In the genomic region with DNA sequence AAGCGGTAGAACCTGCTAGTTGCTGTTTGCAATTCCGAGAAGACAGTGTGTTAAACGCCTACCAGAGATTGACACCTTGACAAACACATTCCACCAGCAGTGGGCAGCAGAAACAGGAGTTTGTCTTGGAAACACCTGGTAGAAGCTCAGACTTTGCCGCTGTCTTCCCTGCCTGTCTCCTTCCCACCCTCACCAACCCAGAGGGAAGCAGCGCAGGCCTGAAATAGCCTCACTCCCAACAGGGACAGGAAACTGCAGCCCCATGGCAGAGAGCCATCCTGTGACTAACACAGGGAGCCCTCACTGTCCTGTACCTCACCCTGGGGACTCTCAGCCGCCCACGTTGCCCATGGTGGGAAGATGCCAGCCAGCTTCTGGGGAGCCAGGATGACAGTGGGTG, we compare ENCODE assay signal across 10 mouse cellular contexts. TPM values are rescaled to one million over a fixed set of nuclear protein-coding genes. Genes with fewer than 3 reads are reported as not detected.
DNase-seq lines count a peak whose midpoint lies in the region; ATAC-seq and TF ChIP-seq lines count a peak whose summit lies in the region.
"Had no signal": no experiment of that assay in that cellular context is flagged by ENCODE, and none has a peak within 500 bp of the region (broad histone marks: within the 10 kb centered on the region; RNA-seq: fewer than 3 reads in every experiment).

No protein-coding gene starts in this region.

- no peaks in the 10 kb centered on the region for H3K4me1 ChIP-seq in forebrain, postnatal 0 days (ENCODE audit: insufficient read depth)
- H3K4me1 ChIP-seq in forebrain, embryonic 12.5 days = peaks cover 6% of the 10 kb centered on the region; the same call in 1 of the 2 replicates
- H3K4me1 ChIP-seq in liver, postnatal 0 days (ENCODE audit: insufficient read depth) = no peaks in the 10 kb centered on the region

- no peak overlapping the region for H3K4me2 ChIP-seq in forebrain, postnatal 0 days (ENCODE audit: low read depth)
- H3K4me2 ChIP-seq in forebrain, embryonic 12.5 days = no peak overlapping the region
- H3K4me2 ChIP-seq in liver, postnatal 0 days (ENCODE audit: low read depth, low read length) = no peak overlapping the region

- H3K9ac ChIP-seq in forebrain, postnatal 0 days = no peak overlapping the region
- H3K9ac ChIP-seq in forebrain, embryonic 12.5 days = no peak overlapping the region
- H3K9ac ChIP-seq in liver, postnatal 0 days (replicated peaks) = no peak overlapping the region

- peak; percentile 19 for DNase-seq in forebrain, postnatal 0 days
- peak; percentile 19 for DNase-seq in liver, postnatal 0 days
- DNase-seq in liver = no peak
- peak; percentile 75 for DNase-seq in cerebellum, adult 11-12 months
- DNase-seq in lung, postnatal 4 days = peak; percentile 20 to 36
- DNase-seq in natural killer cell, adult 2 months (ENCODE audit: low spot score in 2 of 2) = no peak

- no peak overlapping the region for H3K4me3 ChIP-seq in forebrain, postnatal 0 days (ENCODE audit: low read depth, low read length)
- no peak overlapping the region for H3K4me3 ChIP-seq in forebrain, embryonic 12.5 days (replicated peaks)
- no peak overlapping the region for H3K4me3 ChIP-seq in liver, postnatal 0 days (ENCODE audit: low read depth, low read length)

- no peak for TF ChIP-seq EP300 in liver, postnatal 0 days (IDR thresholded peaks at IDR 0.05; ENCODE audit: low read depth)

- no peak; the same call in 1 of the 2 replicates for ATAC-seq in forebrain, postnatal 0 days
- no peak for ATAC-seq in forebrain, embryonic 12.5 days (ENCODE audit: low FRiP score)
- ATAC-seq in liver, postnatal 0 days = no peak
- no peak for ATAC-seq in erythroid progenitor cell, adult 5-6 weeks (replicated peaks; ENCODE audit: low FRiP score, poor library complexity, severe bottlenecking)

- 54% methylated on average over 7 of the region's 7 CpGs for WGBS in forebrain, postnatal 0 days
- WGBS in forebrain, embryonic 12.5 days = 63% methylated on average over 7 of the region's 7 CpGs
- WGBS in liver, postnatal 0 days (ENCODE audit: insufficient replicate concordance) = 43% methylated on average over 7 of the region's 7 CpGs

- TF ChIP-seq CTCF in forebrain, postnatal 0 days (IDR thresholded peaks at IDR 0.05; ENCODE audit: low read depth) = peak; percentile 52
- TF ChIP-seq CTCF in liver, postnatal 0 days (IDR thresholded peaks at IDR 0.05; ENCODE audit: low read depth) = 0 out of 2 replicates have a peak, but pooled peaks have one; percentile 13

- H3K36me3 ChIP-seq in forebrain, postnatal 0 days (ENCODE audit: insufficient read depth) = no peaks in the 10 kb centered on the region
- no peaks in the 10 kb centered on the region for H3K36me3 ChIP-seq in forebrain, embryonic 12.5 days (replicated peaks)
- no peaks in the 10 kb centered on the region for H3K36me3 ChIP-seq in liver, postnatal 0 days (replicated peaks; ENCODE audit: insufficient read depth, low read length)

- no peak overlapping the region for H3K27ac ChIP-seq in forebrain, postnatal 0 days (ENCODE audit: low read depth, low read length)
- no peak overlapping the region for H3K27ac ChIP-seq in forebrain, embryonic 12.5 days
- no peak overlapping the region for H3K27ac ChIP-seq in liver, postnatal 0 days (ENCODE audit: low read depth)
- H3K27ac ChIP-seq: macrophage had no signal

- no peaks in the 10 kb centered on the region for H3K27me3 ChIP-seq in forebrain, postnatal 0 days (ENCODE audit: insufficient read depth, low read length)
- H3K27me3 ChIP-seq in forebrain, embryonic 12.5 days = peaks cover 12% of the 10 kb centered on the region; the same call in 1 of the 2 replicates
- H3K27me3 ChIP-seq in liver, postnatal 0 days (ENCODE audit: insufficient read depth, low read length) = no peaks in the 10 kb centered on the region

- no peaks in the 10 kb centered on the region for H3K9me3 ChIP-seq in forebrain, postnatal 0 days (ENCODE audit: low read length)
- H3K9me3 ChIP-seq in forebrain, embryonic 12.5 days = no peaks in the 10 kb centered on the region
- H3K9me3 ChIP-seq in liver, postnatal 0 days (ENCODE audit: low read length) = no peaks in the 10 kb centered on the region

RNA-seq across cellular contexts. Expression of a gene that starts 55.5 kb away (rescaled TPM):
- not detected in 2 replicates for total RNA-seq in forebrain, postnatal 0 days (2014; rRNA removed)
- polyA plus RNA-seq in forebrain, postnatal 0 days (2015; fragmentation: Nextera tagmentation; extraction: Ambion mirVana) = not detected in 2 replicates
- polyA plus RNA-seq in forebrain, embryonic 12.5 days (2016; fragmentation: Nextera tagmentation; extraction: Ambion mirVana) = not detected in 2 replicates
- polyA plus RNA-seq in liver, postnatal 0 days (2015; fragmentation: Nextera tagmentation; extraction: Ambion mirVana) = not detected in 2 replicates
- not detected in 2 replicates for total RNA-seq in erythroid progenitor cell, adult 5-6 weeks (2015; ENCODE audit: low replicate concordance)
- total RNA-seq in erythroid progenitor cell, adult 5-6 weeks (2017; ENCODE audit: low replicate concordance) = not detected in 2 replicates
- polyA plus RNA-seq: intestine, embryonic 14.5 days; macrophage had no signal

Comparison
In these comparisons a context has a peak if more than half of its experiments do, and no peak if none do; other contexts are left out.
1. DNase-seq: peak in forebrain, postnatal 0 days (single experiment), liver, postnatal 0 days (single experiment), cerebellum, adult 11-12 months (single experiment) and lung, postnatal 4 days (2 of 2); none in liver (single experiment) and natural killer cell, adult 2 months (0 of 2).